In the genomic region with DNA sequence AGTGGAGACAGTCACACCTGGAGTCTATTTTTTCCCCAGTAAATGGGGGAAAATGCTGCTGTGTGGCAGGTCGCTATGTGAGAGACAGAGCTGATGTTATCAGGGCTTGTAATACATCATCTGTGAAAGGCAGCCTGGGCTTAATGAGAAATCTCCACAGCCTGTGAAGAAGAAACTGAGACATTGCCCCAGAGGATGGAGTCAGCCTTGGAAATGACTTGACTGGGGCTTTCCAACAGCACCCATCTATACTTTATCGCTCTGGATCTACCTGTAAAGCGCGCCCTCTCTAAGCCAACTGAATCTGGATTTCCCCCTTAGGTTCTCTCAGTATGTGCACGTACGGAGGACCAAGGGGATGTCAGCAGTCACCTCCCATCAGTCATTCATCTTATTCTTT, we compare ENCODE assay signal across 18 mouse cellular contexts. TPM values are rescaled to one million over a fixed set of nuclear protein-coding genes. Genes with fewer than 3 reads are reported as not detected.
DNase-seq lines count a peak whose midpoint lies in the region; ATAC-seq and TF ChIP-seq lines count a peak whose summit lies in the region.
"Had no signal": no experiment of that assay in that cellular context is flagged by ENCODE, and none has a peak within 500 bp of the region (broad histone marks: within the 10 kb centered on the region; RNA-seq: fewer than 3 reads in every experiment).

No protein-coding gene starts in this region.

- 0 out of 2 replicates have a peak overlapping the region, but pooled peaks have one; percentile 5 for H3K27ac ChIP-seq in forebrain, embryonic 12.5 days
- H3K27ac ChIP-seq in forebrain, postnatal 0 days (ENCODE audit: low read depth, low read length), result no peak overlapping the region
- peak overlapping the region; percentile 25; the same call in 1 of the 2 replicates for H3K27ac ChIP-seq in midbrain, embryonic 13.5 days
- H3K27ac ChIP-seq in midbrain, embryonic 14.5 days (replicated peaks; ENCODE audit: low read depth, low read length), result no peak overlapping the region
- H3K27ac ChIP-seq: embryonic facial prominence, embryonic 13.5 days; heart, embryonic 13.5 days had no signal

- no peaks in the 10 kb centered on the region for H3K36me3 ChIP-seq in forebrain, embryonic 12.5 days (replicated peaks)
- no peaks in the 10 kb centered on the region for H3K36me3 ChIP-seq in forebrain, postnatal 0 days (ENCODE audit: insufficient read depth)
- no peaks in the 10 kb centered on the region for H3K36me3 ChIP-seq in midbrain, embryonic 13.5 days
- H3K36me3 ChIP-seq in midbrain, embryonic 14.5 days (ENCODE audit: control insufficient read depth, insufficient read depth, low read length), result no peaks in the 10 kb centered on the region
- H3K36me3 ChIP-seq: embryonic facial prominence, embryonic 13.5 days; heart, embryonic 13.5 days had no signal

- H3K9ac ChIP-seq in forebrain, embryonic 12.5 days, result no peak overlapping the region
- H3K9ac ChIP-seq in forebrain, postnatal 0 days, result no peak overlapping the region
- H3K9ac ChIP-seq in midbrain, embryonic 13.5 days (replicated peaks), result no peak overlapping the region
- H3K9ac ChIP-seq in midbrain, embryonic 14.5 days (replicated peaks; ENCODE audit: low read length), result no peak overlapping the region
- H3K9ac ChIP-seq: embryonic facial prominence, embryonic 13.5 days; heart, embryonic 13.5 days had no signal

- no peaks in the 10 kb centered on the region for H3K27me3 ChIP-seq in forebrain, embryonic 12.5 days
- H3K27me3 ChIP-seq in forebrain, postnatal 0 days (ENCODE audit: insufficient read depth, low read length), result no peaks in the 10 kb centered on the region
- H3K27me3 ChIP-seq in midbrain, embryonic 13.5 days, result no peaks in the 10 kb centered on the region
- H3K27me3 ChIP-seq in midbrain, embryonic 14.5 days (ENCODE audit: control insufficient read depth, insufficient read depth, low read length), result no peaks in the 10 kb centered on the region
- H3K27me3 ChIP-seq: embryonic facial prominence, embryonic 13.5 days; heart, embryonic 13.5 days had no signal

- no peak for DNase-seq in forebrain, postnatal 0 days
- no peak for DNase-seq in midbrain, embryonic 14.5 days
- DNase-seq in urinary bladder, postnatal 14 days (ENCODE audit: low spot score), result no peak
- DNase-seq in cerebellum, adult 11 months, result no peak
- DNase-seq: adrenal gland, postnatal 10 days; cerebellum, adult 11-12 months; cerebellum, adult 9-11 months; cerebellum, postnatal 36 days; gastrocnemius, postnatal 36 days; heart, adult 11 months; heart, postnatal 36 days; kidney, adult 11 months had no signal

- no peak overlapping the region for H3K4me2 ChIP-seq in forebrain, embryonic 12.5 days
- H3K4me2 ChIP-seq in forebrain, postnatal 0 days (ENCODE audit: low read depth), result no peak overlapping the region
- H3K4me2 ChIP-seq in midbrain, embryonic 13.5 days (replicated peaks), result no peak overlapping the region
- H3K4me2 ChIP-seq in midbrain, embryonic 14.5 days (ENCODE audit: low read length), result no peak overlapping the region
- H3K4me2 ChIP-seq: embryonic facial prominence, embryonic 13.5 days; heart, embryonic 13.5 days had no signal

- no peak overlapping the region for H3K4me3 ChIP-seq in forebrain, embryonic 12.5 days (replicated peaks)
- H3K4me3 ChIP-seq in forebrain, postnatal 0 days (ENCODE audit: low read depth, low read length), result no peak overlapping the region
- no peak overlapping the region for H3K4me3 ChIP-seq in midbrain, embryonic 13.5 days (replicated peaks)
- H3K4me3 ChIP-seq in midbrain, embryonic 14.5 days (replicated peaks; ENCODE audit: low read depth, low read length), result no peak overlapping the region
- H3K4me3 ChIP-seq: embryonic facial prominence, embryonic 13.5 days; heart, embryonic 13.5 days had no signal

- H3K9me3 ChIP-seq in forebrain, embryonic 12.5 days, result no peaks in the 10 kb centered on the region
- H3K9me3 ChIP-seq in forebrain, postnatal 0 days (ENCODE audit: low read length), result no peaks in the 10 kb centered on the region
- no peaks in the 10 kb centered on the region for H3K9me3 ChIP-seq in midbrain, embryonic 13.5 days
- no peaks in the 10 kb centered on the region for H3K9me3 ChIP-seq in midbrain, embryonic 14.5 days (ENCODE audit: control insufficient read depth, low read length)
- H3K9me3 ChIP-seq: embryonic facial prominence, embryonic 13.5 days; heart, embryonic 13.5 days had no signal

- no peak for ATAC-seq in forebrain, embryonic 12.5 days (ENCODE audit: low FRiP score)
- ATAC-seq in forebrain, postnatal 0 days, result no peak
- ATAC-seq in midbrain, embryonic 13.5 days, result no peak
- ATAC-seq in midbrain, embryonic 14.5 days (ENCODE audit: low FRiP score, low TSS enrichment), result no peak
- peak; percentile 42 for ATAC-seq in CD4-positive, CD25-positive, alpha-beta regulatory T cell, adult 4 months
- peak; percentile 31 for ATAC-seq in inflammation-experienced regulatory T-cells, adult 6 months

- H3K4me1 ChIP-seq in forebrain, embryonic 12.5 days, result peaks cover 18% of the 10 kb centered on the region
- H3K4me1 ChIP-seq in forebrain, postnatal 0 days (ENCODE audit: insufficient read depth), result peaks cover 13% of the 10 kb centered on the region
- H3K4me1 ChIP-seq in midbrain, embryonic 13.5 days (replicated peaks), result peaks cover 37% of the 10 kb centered on the region
- H3K4me1 ChIP-seq in midbrain, embryonic 14.5 days (ENCODE audit: control insufficient read depth, insufficient read depth, low read length), result peaks cover 13% of the 10 kb centered on the region

- 90% methylated on average over 6 of the region's 6 CpGs for WGBS in forebrain, embryonic 12.5 days
- WGBS in forebrain, postnatal 0 days, result 93% methylated on average over 6 of the region's 6 CpGs
- WGBS in midbrain, embryonic 13.5 days, result 93% methylated on average over 6 of the region's 6 CpGs
- WGBS in midbrain, embryonic 14.5 days, result 89% methylated on average over 6 of the region's 6 CpGs

- TF ChIP-seq CTCF in forebrain, postnatal 0 days (IDR thresholded peaks at IDR 0.05; ENCODE audit: low read depth), result no peak

RNA-seq across cellular contexts. Expression of a gene that starts 21.1 kb away (rescaled TPM):
- polyA plus RNA-seq in forebrain, embryonic 12.5 days (2016; fragmentation: Nextera tagmentation; extraction: Ambion mirVana), result 8.2 and 11.4 TPM in 2 replicates
- 10.2 and 16.5 TPM in 2 replicates for total RNA-seq in forebrain, postnatal 0 days (2014; rRNA removed)
- polyA plus RNA-seq in forebrain, postnatal 0 days (2015; fragmentation: Nextera tagmentation; extraction: Ambion mirVana), result 9.8 and 14.2 TPM in 2 replicates
- polyA plus RNA-seq in midbrain, embryonic 13.5 days (2015; fragmentation: Nextera tagmentation; extraction: Ambion mirVana), result 7.1 and 7.8 TPM in 2 replicates
- 11.5 and 13.3 TPM in 2 replicates for polyA plus RNA-seq in midbrain, embryonic 14.5 days (2014; fragmentation: Nextera tagmentation; extraction: Ambion mirVana)
- 100 to 1,000 TPM; 122 to 152 TPM for polyA plus RNA-seq in CD4-positive, CD25-positive, alpha-beta regulatory T cell, adult 4 months (2017; shearing (Covaris generic))
- 100 to 1,000 TPM; 111 to 154 (median 126) TPM for polyA plus RNA-seq in inflammation-experienced regulatory T-cells, adult 6 months (2017; shearing (Covaris generic))

RNA-seq across cellular contexts. Expression of a gene that starts 31.8 kb away (rescaled TPM):
- polyA plus RNA-seq in forebrain, embryonic 12.5 days (2016; fragmentation: Nextera tagmentation; extraction: Ambion mirVana), result 211 and 218 TPM in 2 replicates
- 13.8 and 13.9 TPM in 2 replicates for total RNA-seq in forebrain, postnatal 0 days (2014; rRNA removed)
- polyA plus RNA-seq in forebrain, postnatal 0 days (2015; fragmentation: Nextera tagmentation; extraction: Ambion mirVana), result 34.3 and 35.1 TPM in 2 replicates
- polyA plus RNA-seq in midbrain, embryonic 13.5 days (2015; fragmentation: Nextera tagmentation; extraction: Ambion mirVana), result 203 and 222 TPM in 2 replicates
- polyA plus RNA-seq in midbrain, embryonic 14.5 days (2014; fragmentation: Nextera tagmentation; extraction: Ambion mirVana), result 58.7 and 85.9 TPM in 2 replicates
- 10 to 100 TPM; 13.0 to 18.1 TPM for polyA plus RNA-seq in CD4-positive, CD25-positive, alpha-beta regulatory T cell, adult 4 months (2017; shearing (Covaris generic))
- polyA plus RNA-seq in inflammation-experienced regulatory T-cells, adult 6 months (2017; shearing (Covaris generic)), result 10 to 100 TPM; 12.4 to 28.7 (median 19.4) TPM

Comparison
In these comparisons a context has a peak if more than half of its experiments do, and no peak if none do; other contexts are left out.
1. H3K27ac ChIP-seq: peak in forebrain, embryonic 12.5 days (single experiment) and midbrain, embryonic 13.5 days (single experiment); none in forebrain, postnatal 0 days (single experiment) and midbrain, embryonic 14.5 days (single experiment).
2. ATAC-seq: peak in CD4-positive, CD25-positive, alpha-beta regulatory T cell, adult 4 months (single experiment) and inflammation-experienced regulatory T-cells, adult 6 months (single experiment); none in forebrain, embryonic 12.5 days (single experiment), forebrain, postnatal 0 days (single experiment), midbrain, embryonic 13.5 days (single experiment) and midbrain, embryonic 14.5 days (single experiment).